Mouse (Mus musculus) gastrocnemius, adult 8-10 months (tissue): Measurements from ENCODE around the gene 4933430I17Rik. TPM values are rescaled to one million over a fixed set of nuclear protein-coding genes. Genes with fewer than 3 reads are reported as not detected.
"Not testable (repeated sequence)": the region's sequence is repeated elsewhere in the genome, so short reads cannot be mapped to it uniquely, and the experiment has no call there.

Experiments
- DNase-seq, 2 experiments: peaks; one replicate each; pipeline ENCODE4 v3.0.0; 2022; ENCODE audit warnings: low spot score in 2 of 2
- total RNA-seq, 4 experiments: library from RNA; stranded (reverse); gene quantifications; 2 replicates each; pipeline ENCODE4 v1.2.4; 2022

The 4933430I17Rik gene
- total RNA-seq, result not detected

DNA sequence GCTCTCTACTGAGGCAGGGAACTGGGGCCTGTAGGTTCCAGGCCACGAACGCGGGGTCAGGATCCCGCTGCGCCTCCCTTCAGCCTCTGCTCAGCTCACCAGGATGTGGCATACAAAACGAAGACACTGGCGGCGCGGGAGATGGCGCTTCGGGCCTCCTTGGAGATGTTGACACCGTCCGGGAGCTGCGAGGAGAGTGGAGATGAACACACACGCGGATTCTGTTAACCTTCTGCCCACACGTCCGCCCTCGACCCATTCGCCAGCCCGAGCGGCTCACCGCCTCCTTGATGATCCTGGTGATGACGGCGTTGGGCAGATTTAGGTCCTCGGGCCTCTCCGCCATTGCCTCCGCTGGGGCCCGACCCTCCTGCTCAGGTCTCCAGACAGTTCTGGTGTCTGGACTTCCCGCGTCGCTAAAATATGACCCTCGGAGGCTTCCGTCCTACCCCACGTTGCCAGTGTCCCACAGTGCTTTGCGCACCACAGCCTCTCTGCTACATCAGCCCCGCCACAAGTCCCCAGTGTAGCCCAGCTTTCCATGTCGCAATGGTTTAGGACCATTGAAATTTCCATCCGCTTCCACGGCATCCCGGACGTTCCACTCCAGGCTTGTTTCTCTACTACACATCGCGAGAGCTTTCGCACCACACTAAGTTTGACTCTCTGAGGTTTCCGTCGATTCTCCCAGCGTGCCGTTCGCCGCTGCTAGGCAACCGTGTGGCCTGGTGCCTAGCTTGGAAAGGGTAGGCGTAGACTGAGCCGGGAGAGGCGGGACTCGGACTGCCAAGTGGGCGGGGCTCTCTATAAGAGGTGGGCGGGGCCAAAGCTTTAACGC is at the start of gene 4933430I17Rik, which contains the start of gene Pole3:
Gene 4933430I17Rik, plus strand, starts transcription at position 719 of the 838 bp plus-strand sequence.
Gene Pole3, minus strand, starts transcription at position 418 of the 838 bp plus-strand sequence.
- DNase-seq, result peak; percentile 96 to 98

DNA sequence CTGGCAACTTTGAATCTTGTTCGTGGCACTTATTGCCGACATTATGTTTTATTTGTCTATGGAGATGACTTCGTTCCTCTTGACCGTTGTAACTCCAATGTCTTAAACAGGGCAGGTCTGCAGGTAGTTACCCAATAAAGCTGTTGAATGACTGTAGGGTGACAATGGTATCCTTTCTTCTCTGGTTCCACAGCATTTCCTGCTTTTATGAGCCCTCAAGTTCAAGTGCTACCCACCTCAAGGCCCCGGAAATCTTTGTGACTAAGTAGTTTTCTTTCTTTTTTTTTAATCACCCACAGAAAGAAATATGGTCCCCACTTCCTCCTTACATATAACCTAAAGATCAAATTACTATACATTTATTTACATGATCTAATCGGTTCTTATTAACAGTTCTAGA is 49.4 kb upstream of the 4933430I17Rik start:
- DNase-seq, result no peak

DNA sequence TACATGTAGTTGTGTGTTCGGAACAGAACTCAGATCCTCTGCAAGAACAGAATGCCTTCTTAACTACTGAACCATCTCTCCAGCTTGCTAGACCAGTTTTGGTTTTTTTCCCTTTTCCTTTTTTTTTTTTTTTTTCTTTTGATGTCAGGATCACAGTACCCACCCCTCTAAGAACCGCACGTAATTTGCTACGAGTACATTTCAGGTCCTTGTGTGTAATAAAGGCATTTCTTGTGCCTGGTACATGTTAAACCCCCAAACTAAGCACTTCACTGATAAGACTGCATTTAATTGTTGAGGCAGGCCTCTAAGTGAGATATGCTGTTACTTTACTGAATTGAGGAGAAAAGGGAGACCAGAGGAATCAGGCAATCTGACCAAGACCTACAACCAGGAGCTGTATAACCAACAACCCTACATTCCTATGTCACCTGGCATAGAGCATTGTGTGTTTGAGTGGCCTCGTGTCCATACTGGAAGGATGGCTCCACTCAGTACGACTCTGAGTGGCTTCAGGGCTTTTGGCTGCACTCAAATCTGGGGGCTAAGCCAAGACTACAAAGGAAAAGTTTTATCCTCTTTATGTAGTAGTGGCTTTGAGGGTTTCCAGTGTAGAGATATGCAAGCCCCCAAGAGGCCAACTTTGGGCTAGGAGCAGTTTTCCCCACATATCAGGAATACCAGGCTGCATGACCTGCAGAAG is 47.5 kb upstream of the 4933430I17Rik start:
- no peak for DNase-seq

DNA sequence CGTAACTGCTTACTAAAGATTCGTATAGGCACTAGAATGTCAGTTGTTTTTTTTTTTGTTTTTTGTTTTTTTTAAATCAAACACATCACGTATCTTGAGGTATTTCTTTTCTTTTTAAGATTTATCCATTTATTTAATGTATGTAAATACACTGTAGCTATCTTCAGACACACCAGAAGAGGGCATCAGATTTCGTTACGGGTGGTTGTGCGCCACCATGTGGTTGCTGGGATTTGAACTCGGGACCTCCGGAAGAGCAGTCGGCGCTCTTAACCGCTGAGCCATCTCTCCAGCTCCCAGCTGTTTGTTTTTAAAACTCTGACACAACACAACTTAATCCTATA is 45.6 kb upstream of the 4933430I17Rik start:
- not testable (repeated sequence) for DNase-seq

DNA sequence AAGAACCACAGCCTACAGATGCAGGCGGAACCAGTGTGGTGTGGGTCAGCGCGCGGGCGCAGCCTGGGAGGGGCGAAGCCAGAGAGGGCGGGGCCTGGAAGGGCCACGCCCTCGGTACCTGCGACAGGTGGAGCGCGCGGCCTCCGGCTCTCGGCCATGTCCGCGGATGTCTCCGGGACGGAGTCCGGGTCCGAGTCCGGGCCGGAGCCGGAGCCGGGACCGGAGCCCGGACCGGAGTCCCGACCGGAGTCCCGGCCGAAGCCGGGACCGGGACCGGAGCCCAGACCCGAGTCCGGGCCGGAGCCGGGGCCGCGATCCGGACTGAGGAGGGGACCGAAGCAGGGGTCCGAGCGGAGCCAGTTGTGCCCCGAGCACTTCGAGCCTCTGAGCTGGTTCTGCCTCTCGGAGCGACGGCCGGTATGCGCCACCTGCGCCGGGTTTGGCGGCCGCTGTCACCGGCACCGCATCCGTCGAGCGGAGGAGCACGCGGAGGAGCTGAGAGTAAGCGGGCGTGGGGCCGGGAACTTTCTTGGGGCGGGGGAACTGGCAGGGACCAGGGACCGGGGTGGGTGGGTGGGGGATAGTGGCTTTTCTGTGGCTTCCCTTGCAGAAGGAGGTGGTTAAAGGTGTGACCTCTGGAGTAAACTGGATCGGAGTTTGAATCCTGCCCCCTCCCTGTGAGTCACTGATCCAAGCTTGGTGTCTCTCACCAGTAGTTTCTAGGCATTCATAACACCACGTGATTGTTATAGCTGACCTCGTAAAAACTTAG is 45.0 kb upstream of the 4933430I17Rik start, which contains the start of gene Bspry:
Gene Bspry, plus strand, starts transcription at position 117 of the 772 bp plus-strand sequence.
- DNase-seq, result no peak

DNA sequence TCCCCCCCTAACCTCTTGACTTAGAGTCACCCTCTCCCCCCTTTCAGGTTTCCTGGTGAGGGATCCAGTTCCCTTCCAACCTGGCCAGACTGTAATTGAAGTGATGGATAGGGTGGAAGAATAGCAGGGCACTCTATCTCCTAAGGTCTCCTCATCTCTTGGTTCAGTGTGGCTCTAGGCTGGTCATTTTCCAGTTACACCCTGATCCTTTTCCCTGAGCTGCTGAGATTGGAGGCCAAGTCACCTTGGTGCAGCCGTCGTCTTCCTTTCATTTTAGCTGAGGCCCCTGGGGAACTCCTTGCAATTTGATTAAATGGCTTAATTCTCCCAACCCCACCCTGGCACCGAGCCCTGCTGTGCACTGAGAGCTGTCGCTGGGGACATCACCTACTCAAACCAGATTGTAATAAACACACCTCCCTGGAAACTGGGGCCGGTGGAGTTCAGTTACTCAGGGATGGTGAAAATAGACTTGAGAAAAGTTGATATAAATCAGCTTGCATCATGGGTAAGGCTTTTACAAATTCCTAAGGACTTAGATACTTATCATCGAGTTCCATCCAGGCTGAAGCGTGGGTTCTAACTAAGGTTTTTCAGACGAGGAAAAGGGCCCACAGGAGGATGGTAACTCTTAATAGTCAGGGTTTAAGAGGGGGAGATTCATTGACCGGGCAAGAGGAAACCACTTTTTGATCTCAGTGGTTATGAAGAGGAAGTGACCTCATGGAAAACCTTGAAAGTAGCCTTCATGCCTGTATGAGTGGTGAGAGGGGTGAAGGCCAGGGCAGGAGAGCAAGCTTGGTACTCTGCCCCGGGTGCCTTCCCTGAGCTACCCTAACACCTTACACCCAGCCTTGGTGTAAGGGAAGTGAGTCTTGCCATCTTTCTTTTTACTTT is 44.2 kb upstream of the 4933430I17Rik start:
- no peak for DNase-seq

DNA sequence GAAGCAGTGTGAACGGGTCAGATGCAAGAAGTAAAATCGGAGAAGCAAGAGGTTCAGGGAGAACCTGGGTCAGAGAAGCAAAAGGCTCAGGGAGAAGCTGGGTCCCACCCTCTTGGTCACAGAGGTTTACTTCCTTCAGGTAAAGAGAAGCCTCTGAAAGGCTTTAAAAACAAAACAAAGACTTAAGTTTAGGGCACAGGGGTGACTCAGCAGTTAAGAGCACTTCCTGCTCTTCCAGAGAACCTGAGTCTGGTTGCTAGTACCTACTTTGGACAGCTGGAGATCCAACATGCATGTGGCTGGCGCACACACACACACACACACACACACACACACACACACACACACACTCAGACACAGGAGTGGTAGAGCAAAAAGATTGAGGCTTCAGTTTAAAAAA is 40.2 kb upstream of the 4933430I17Rik start:
- no peak for DNase-seq

DNA sequence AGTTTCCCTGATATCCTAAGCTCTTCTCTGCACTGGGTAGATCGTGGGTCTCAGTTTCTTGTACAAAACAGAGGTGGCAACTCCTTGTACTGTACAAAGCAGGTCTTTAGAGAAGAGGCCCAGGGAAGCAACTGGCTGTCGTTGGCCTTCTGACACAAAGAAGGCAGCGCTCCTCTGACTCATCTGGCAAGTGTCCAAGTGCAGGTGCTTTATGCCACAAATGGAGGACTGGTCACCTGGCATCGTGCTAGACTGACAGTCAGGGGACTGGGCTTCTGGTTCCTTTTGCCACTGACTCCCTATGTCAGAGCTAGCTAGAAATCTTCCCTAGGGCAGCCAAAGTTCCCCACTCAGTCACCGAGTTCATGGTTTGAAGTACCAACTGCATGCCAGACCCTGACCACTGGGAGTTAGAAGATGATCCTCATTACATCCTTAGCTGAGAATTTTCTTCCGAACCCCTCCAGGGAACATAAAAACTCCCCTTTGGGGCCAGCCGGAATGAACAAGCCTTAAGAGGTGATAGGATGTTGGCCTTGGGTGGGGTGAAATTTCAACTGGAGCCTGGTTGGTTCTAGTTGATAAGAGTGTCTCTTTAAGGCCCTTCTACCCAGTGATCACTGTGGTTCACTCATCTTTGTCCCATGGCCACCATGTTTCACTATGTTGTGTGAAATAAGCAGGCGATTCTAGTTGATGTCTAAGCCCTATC is 39.6 kb upstream of the 4933430I17Rik start:
- DNase-seq, result no peak

DNA sequence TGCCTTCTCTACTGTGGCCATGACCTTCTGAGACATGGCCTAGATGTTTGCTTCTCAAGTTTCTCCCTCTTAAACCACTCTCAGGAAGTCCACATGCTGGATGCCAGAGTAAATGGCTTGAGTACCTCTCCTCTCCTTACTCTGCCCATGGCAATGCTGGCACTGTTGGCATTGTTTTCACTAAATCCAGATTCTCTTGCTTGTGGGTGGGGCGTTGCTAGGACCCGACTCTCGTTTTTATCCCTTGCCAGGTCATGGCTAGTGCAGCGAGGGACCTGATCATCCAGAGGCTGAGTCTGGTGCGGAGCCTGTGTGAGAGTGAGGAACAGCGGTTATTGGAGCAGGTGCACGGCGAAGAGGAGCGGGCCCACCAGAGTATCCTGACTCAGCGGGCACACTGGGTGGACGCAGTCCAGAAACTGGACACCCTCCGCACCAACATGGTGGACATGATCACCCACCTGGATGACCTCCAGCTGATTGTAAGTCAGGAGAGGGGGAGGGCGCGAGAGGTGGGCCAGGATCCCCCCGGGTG is 38.9 kb upstream of the 4933430I17Rik start:
- no peak for DNase-seq

DNA sequence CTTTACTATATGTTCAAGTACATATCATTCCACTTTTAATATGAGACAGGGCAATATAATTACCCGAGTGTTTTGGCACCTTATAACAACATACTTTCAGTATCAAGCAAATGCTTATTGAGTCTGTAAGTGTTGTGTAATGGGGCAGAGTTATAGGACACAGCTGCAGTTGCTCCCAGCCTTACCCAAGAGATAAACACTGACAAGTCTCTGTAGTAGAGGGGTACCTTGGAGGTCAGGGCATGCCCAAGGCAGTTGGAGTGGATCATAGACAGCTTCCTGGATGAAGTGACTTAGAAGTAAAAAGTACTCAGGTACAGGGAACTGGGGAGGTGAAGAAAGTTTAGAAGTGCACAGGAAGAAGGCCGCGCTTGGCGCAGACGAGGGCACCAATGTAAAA is 38.0 kb upstream of the 4933430I17Rik start:
- DNase-seq, result no peak

DNA sequence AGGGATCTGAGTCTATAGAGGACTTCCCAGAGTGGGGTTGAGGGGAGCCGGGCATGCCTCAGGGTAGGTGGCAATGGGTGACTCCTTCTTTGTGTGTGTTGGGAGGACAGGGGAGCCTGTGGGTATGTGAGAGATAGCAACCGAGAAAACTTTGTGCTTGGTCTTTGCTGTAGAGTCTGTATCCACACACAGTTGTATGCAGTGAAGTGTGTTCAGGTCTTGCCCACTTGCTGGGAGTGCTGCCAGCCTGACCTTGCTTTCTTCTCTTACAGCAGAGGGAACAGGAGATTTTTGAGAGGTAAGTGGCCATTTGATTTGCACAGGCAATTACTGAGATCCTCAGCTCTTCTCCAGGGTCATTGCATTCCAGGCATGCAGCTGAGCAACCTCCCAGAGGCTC is 37.3 kb upstream of the 4933430I17Rik start:
- no peak for DNase-seq

DNA sequence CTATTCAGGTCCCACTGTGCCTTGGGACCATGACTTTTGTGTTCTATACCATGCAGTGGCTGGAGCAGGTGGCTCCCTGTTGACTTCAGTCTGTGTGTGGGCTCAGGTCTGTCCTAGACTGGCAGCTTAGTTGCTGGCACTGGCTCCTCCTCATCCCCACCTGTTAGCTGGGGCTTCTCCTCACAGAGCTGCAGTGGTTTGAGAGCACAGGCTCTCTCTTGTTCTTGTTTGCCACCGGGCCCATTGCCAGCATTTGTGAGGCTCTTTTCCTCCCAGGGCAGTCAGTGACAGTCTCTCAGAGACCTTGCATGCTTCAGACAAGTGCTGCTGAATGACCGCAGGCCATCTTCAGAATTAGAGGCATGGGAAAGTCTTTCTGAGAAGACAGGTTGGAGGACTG is 32.5 kb upstream of the 4933430I17Rik start:
- no peak for DNase-seq

DNA sequence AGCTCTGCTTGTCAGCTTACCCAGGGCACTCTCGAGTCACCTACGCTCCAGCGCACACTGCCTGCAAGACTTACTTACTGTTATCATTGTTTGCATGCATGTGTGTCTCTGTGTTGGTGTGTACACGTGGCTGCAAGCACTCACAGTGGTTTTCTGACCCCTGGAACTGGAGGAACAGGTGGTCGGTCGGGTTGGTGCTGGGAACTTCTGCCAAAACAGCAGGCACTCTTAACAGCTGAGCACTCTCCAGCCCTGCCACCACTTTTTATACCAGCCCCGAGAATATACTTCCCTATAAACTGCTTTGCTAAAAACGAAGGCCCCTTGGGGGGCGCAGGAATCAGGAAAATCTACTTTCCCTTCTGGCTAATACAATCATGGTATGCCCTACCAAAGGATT is 30.9 kb upstream of the 4933430I17Rik start:
- no peak for DNase-seq

DNA sequence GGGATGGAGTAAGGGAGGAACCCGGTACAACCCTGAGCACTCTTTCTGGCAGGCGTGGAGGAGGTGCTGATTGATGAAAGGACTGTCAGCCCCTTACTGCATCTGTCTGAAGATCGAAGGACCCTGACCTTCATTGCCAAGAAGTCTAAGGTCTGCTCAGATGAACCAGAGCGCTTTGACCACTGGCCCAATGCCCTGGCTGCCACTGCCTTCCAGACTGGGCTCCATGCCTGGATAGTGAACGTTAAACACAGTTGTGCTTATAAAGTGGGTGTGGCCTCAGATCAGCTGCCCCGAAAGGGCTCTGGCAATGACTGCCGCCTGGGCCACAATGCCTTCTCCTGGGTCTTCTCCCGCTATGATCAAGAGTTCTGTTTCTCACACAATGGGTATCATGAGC is 29.2 kb upstream of the 4933430I17Rik start:
- DNase-seq, result peak in 1 of 2 experiments; percentile 48

DNA sequence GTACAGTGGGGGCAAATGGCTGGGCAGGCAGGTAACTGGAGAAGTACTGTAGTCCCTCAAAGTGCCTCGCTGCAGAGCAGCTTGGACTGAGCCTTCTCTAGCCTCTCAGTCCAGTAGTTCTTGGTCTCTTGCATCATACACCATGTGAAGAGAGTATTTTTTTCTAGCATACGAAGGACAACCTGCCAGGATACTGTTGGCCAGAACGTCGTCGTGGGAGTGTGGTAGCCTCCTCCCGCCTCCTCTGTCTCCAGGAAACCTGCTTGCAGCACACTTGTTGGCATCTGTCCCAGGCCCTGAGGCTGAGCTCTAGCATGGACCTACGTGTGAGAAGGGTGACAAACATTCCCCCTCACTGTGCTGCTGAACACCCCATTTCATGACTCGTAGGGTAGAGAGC is 28.4 kb upstream of the 4933430I17Rik start:
- DNase-seq, result no peak

DNA sequence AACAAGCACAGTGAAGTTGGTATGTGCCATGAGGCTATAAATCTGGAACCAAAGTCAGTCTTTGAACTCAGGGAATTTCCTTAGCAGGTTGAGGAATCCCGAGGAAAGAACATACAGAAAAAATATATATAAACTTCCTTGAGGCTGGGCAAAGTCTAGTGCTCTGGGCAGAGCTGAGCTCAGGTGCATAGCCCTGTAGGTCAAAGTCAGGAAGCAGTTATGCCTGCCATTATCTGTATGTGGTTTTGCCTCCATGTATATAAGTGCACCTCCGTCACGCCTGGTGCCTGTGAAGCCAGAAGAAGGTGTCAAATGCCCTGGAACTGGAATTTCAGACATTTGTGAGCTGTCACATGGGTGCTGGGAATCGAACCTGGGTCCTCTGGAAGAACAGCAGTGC is 24.4 kb upstream of the 4933430I17Rik start:
- DNase-seq, result no peak

DNA sequence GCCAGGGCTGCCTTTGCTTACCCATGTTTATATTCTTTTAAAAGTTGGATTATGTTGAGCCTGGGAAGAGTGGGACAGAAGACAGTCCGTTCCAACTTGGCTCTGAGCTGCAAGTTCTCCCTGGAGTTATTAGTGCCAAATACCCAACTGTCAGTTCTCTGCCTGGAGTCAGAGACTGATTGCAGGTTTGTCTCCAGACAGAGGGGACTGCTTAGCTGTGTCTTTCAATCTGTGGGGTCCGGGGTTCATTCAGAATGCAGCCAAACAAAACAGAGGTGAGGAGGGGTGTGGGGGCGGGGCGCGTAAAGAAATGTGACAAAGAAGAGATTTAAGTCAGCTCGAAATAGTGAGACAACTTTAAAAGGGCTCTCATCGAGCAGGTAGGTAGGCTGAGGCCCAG is 23.6 kb upstream of the 4933430I17Rik start:
- DNase-seq, result no peak

DNA sequence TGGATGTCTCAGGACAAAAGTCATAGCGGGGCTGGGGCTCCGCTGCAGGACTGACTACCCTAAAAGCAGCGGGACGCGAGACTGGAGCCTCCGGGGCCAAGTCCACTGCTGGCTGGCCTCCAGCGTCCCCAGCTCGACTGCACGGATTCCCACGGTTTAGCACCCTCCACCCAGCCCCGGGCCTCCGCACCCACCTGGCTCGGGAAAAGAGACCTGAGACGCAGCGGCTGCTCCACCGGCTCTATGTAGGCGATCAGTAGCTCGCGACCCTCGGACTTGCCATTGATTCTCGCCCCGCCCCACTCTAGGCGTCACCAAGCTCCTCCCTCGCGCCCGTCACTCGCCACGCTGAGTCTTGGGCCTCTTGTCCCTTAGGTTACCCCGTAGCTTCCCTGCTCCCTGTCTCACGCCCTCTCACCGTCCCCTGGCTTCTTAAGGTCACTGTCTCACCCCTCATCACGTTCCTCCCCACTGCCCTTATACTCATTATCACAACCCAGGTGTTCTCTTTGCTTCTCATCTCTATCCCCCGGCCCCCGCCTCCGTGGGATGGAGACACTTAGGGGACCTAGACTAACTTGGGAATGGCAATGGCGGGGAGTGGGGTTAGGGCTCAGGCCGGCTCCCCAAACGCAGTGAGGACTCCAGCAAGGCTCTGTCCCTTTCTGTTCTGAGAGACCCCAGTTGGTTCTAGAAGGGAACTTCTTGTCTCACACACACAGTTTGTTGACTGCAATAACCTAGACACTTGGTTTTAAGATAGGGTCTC is 23.0 kb upstream of the 4933430I17Rik start:
- DNase-seq, result peak; percentile 79 to 82

DNA sequence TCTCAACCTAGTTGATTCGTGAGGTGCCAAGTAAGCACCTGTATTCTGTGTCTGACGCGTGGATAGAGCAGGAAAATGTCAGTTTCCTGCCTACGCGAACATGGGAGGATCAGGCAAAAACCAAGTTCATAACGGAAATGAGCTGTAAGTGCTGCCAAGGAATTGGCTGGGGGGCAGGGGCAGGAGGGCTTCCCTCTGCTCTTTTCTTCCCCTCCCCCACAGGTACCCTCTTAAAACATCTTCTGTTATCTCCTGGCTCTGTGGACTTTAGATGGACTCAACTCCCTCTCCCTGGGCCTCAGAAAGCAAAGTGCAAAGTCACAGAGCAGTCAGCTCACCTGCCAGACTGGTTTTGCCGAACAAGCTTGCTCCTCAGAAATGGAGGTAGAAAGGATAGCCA is 22.2 kb upstream of the 4933430I17Rik start:
- DNase-seq, result no peak
